Mouse (Mus musculus) urinary bladder, postnatal 36 days (tissue): ENCODE measurements at regions not wholly inside any gene's neighbourhood (a gene's known extent, or its start where the extent isn't known, plus 50 kb on each side); places are given as distances from the start of the nearest gene placed in this dataset.

Experiments used
- DNase-seq, 2 experiments: peaks; one replicate each; pipeline ENCODE4 v3.0.0; 2022; ENCODE audit warnings: low spot score in 2 of 2, mixed read lengths in 1 of 2

- DNase-seq: peak in 1 of 2 experiments; percentile 73
These were observed 123.2 kb upstream of the Plekha5 start for GRCm38 (mm10) chr6:140300470-140301145.

GRCm38 (mm10) chr6:140299653-140300052 lies 124.2 kb upstream of the Plekha5 start:
- DNase-seq: no peak

- DNase-seq: no peak
These were observed 125.8 kb upstream of the Plekha5 start for GRCm38 (mm10) chr6:140297969-140298554.

- DNase-seq: no peak
These were observed 126.3 kb upstream of the Plekha5 start for GRCm38 (mm10) chr6:140297561-140297960.

GRCm38 (mm10) chr6:140290109-140290508 lies 133.7 kb upstream of the Plekha5 start:
- no peak for DNase-seq

- no peak for DNase-seq
These were observed 135.1 kb upstream of the Plekha5 start for GRCm38 (mm10) chr6:140288799-140289198.

GRCm38 (mm10) chr6:140282285-140282577 lies 141.6 kb upstream of the Plekha5 start:
- no peak for DNase-seq

- DNase-seq: no peak
These were observed 142.2 kb upstream of the Plekha5 start for GRCm38 (mm10) chr6:140281488-140282284.

- DNase-seq: no peak
These were observed 142.9 kb upstream of the Plekha5 start for GRCm38 (mm10) chr6:140280817-140281475.

GRCm38 (mm10) chr6:140279736-140280370 lies 144.0 kb upstream of the Plekha5 start:
- no peak for DNase-seq

- no peak for DNase-seq
These were observed 145.1 kb upstream of the Plekha5 start for GRCm38 (mm10) chr6:140278750-140279149.

GRCm38 (mm10) chr6:140270592-140270991 lies 153.3 kb upstream of the Plekha5 start:
- DNase-seq: no peak

- no peak for DNase-seq
These were observed 155.4 kb upstream of the Plekha5 start for GRCm38 (mm10) chr6:140268315-140269070.

- no peak for DNase-seq
These were observed 159.9 kb upstream of the Plekha5 start for GRCm38 (mm10) chr6:140263920-140264319.

GRCm38 (mm10) chr6:140261813-140262212 lies 162.0 kb upstream of the Plekha5 start:
- no peak for DNase-seq

- DNase-seq: no peak
These were observed 165.1 kb upstream of the Plekha5 start for GRCm38 (mm10) chr6:140258761-140259160.

- DNase-seq: no peak
These were observed 165.8 kb upstream of the Plekha5 start for GRCm38 (mm10) chr6:140258101-140258500.

GRCm38 (mm10) chr6:140251527-140251926 lies 172.3 kb upstream of the Plekha5 start:
- DNase-seq: no peak

- no peak for DNase-seq
These were observed 180.3 kb upstream of the Plekha5 start for GRCm38 (mm10) chr6:140243411-140244151.

- DNase-seq: no peak
These were observed 184.5 kb upstream of the Plekha5 start for GRCm38 (mm10) chr6:140239356-140239755.
